Mouse (Mus musculus) heart, postnatal 25 days (tissue): Measurements from ENCODE around the gene Rem2. TPM values are rescaled to one million over a fixed set of nuclear protein-coding genes. Genes with fewer than 3 reads are reported as not detected.

ENCODE experiments used
- DNase-seq: peaks from one replicate; pipeline ENCODE4 v3.0.0; 2022; ENCODE audit warnings: low spot score
- intact Hi-C: fragments of 180-260 bp; cut with DNase I; formaldehyde crosslinking; loops from one replicate; pipeline ENCODE4 v1.15.1; 2025
- total RNA-seq, 2 experiments: library from RNA; stranded (reverse); gene quantifications; 2 replicates each; pipeline ENCODE4 v1.2.3; 2021

Gene Rem2
- total RNA-seq: not detected

DNA sequence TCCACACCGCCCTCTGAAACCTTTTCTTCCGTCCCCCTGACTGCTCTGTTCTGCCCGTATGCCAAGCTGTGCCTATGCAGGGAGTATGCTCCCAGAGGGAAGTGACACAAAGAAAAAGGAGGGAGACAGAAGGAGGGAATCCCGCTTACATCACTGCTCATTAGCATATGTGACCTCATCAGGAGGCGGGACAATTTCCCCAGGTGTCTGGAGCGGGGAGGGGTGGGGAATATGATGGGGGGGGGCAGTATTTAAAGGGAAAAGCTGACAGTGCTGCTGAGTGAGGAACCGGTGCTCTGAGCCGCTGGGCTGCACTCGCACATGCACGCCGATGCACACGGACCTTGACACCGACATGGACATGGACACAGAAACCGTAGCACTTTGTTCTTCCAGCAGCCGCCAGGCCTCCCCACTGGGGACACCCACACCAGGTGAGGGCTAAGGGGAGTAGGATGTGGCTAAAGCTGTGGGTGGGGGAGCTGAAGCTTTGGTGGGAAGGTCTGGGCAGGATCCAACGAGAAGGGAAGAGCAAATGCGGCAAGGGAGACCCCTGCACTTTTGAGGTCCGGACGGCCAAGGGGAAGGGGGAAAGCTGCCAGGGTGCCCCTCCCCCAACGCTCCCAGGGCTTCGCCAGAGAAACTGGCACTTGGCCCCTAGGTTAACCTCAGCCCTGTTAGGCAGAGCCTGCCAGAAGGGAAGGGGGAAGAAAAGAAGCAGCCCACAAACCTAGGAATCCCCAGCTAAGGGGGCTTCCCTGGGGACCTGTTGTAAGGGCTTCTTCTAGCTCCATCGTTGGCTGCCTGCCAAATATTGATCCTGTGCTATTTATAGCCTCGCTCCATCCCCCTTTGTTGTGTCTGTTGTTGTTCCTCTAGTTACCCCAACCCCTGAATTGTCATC lies at the start of gene Rem2:
Gene Rem2, plus strand, starts transcription at position 160 of the 904 bp plus-strand sequence.
- DNase-seq: no peak
- intact Hi-C loops: no loop called here

DNA sequence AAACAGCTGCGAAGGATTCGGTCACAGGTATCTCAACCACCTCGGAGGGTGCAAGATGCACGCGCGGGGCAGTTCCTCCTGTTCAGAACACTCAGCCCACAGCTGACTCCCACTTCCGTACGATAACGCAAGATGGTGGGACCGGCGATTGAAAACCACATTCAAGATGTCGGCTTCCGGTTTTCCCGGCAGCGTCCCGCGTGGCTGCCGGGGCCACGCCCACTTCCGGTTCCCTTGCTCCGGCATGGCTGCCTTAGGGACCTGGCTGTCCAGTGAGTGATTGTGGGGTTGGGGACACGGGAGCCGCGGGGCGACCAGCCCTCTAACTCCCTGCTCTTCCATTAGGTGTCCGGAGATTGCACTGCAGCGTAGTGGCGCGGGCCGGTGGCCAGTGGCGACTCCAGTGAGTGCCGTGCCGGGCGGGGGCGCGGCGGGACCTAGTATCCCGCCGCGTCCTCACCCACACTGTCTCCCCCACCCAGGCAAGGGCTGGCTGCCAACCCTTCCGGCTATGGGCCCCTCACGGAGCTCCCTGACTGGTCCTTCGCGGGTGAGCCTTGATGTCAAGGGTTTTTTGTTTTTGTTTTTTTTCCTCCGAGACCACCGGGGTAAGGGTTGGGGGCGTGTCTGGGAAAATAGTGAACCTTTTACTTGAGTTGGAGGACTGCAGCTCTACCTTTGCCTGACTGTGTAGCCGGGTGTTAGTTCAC lies 49.1 kb upstream of the Rem2 start, which contains the start of gene Mrpl52:
Gene Mrpl52, plus strand, starts transcription at position 221 of the 710 bp plus-strand sequence.
- DNase-seq: peak; percentile 85
- intact Hi-C loops: no loop called here

DNA sequence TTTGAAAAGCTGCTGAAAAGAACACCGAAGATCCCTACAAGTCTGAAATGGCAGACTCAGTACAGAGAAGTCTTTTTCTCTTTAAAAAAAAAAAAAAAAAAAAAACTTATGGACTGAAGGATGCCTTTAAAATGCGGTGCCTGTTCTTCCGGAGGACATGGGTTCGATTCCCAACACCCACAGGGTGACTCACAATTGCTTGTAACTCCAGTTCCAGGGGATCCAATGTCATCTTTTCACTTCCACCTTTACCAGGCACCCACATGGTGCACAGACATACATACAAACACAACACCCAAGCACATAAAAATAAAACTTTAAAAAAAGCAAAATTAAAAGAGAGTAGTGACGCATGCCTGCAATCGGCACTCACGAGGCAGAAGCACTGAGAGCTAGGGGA lies 48.2 kb upstream of the Rem2 start:
- DNase-seq: no peak
- intact Hi-C loops: no loop called here

DNA sequence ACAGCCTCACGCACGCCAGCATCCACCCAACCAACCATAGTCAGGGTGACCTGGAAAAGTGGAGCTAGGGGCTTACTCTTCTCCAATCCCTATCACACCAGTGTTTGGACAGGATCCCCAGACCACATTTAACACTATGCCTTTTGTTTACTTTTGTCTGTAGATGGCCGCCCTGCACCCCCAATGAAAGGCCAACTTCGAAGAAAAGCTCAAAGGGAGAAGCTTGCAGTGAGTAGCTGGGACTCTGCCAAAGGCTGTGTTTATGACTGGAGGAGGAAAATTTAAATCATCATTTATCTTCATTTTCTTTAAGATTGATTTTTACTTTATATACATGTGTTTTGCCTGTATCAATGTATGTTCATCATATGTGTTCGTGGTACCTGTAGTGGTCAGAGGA lies 47.5 kb upstream of the Rem2 start:
- intact Hi-C loops: no loop called here

DNA sequence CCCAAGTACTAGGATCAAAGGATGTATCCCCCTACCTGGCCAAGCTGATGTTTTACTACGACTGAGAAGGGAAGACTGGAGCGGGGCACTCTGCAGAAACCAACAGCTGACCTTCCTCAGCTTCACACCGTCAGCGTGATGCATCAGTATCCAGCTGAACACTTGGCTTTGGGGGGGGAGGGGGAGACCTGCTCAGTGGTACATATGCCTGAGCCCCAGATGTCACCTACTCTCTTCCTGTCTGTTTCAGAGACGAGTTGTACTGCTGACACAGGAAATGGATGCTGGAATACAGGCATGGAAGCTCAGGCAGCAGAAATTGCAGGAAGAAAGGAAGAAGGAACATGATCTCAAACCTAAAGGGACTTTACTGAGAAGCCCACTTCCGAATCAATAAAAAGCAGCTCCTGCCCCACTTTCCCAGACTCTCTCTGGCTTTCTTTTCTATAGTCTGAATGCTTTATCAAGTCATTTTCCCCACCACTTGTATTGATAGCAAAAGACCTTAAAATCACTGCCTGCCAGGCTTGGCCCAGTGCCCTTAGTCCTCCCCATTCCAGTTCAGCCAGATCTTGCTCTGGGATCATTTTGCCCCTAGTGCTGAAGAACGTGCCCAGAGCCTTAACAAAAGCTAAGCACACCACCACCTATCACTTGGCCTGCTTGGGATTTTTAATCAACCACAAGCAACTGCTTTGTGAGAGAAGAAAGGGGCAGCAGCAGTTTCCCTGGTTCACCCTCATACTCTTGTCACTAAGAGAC lies 46.4 kb upstream of the Rem2 start:
- intact Hi-C loops: no loop called here
- no peak for DNase-seq

More for the DNA sequence above, 47.5 kb upstream of the Rem2 start:
- no peak for DNase-seq

DNA sequence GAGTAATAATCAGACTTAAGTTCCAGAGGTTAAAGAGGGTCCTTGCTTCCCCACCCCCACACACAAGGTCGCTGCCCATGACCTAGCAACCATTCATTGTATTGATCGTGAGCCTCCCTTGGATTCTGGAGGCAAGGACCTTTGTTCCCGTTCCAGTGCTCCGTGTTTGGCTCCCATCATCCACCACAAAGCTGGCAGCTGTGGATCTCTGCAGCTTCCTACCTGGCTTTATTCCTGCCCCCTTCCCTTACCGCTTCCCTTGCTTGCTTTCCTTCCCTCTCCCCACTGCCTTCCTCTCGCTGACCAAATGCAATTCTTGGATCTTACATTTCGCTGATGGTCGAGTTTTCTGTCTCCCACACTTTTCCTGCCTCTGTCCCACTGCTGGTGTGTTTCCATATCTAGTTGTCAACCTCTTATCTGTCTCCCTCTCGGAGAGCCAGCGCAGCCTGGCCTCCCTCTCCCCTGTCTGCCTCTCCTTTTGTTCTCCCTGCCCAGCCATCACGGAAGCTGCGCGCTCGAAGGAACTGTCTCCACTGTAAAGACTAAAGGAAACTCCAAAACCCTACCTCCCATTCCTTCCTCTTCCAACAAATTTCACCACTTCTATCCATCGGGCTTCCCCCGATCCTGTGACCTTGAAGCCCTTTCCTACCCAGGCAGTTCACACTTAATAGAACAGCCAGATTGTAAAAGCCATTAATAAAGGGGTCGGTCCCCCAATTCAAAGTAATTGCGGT lies 45.3 kb upstream of the Rem2 start:
- intact Hi-C loops: no loop called here
- no peak for DNase-seq

DNA sequence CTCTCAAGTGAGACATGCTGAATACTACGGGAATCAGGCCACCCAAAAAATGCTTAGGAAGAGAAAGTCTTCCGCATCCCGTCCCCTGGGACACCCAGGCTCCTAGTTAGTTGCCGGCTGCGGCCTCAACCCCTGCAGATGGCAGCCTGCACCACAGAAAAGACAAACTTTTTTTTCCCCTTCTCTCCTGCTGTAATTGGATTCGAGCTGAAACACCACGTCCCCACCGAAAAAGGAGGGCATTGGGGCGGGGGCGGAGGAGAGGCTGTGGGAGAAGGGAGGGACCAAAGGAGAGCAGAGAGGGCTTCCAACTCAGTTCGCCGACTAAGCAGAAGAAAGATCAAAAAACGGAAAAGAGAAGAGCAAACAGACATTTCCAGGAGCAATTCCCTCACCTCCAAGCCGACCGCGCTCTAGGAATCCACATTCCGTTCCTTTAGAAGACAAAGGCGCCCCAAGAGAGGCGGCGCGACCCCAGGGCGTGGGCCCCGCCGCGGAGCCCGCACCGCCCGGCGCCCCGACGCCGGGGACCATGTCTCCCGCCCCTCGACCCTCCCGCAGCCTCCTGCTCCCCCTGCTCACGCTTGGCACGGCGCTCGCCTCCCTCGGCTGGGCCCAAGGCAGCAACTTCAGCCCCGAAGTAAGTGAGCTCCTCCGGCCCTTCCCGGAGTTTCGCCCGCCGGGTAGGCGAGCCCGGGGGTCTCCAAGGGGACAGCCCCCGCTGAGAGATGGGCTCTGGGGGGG lies 44.4 kb upstream of the Rem2 start, which contains the start of gene Mmp14:
Gene Mmp14, plus strand, starts transcription at position 279 of the 744 bp plus-strand sequence.
- DNase-seq: peak; percentile 57
- intact Hi-C loops: no loop called here

DNA sequence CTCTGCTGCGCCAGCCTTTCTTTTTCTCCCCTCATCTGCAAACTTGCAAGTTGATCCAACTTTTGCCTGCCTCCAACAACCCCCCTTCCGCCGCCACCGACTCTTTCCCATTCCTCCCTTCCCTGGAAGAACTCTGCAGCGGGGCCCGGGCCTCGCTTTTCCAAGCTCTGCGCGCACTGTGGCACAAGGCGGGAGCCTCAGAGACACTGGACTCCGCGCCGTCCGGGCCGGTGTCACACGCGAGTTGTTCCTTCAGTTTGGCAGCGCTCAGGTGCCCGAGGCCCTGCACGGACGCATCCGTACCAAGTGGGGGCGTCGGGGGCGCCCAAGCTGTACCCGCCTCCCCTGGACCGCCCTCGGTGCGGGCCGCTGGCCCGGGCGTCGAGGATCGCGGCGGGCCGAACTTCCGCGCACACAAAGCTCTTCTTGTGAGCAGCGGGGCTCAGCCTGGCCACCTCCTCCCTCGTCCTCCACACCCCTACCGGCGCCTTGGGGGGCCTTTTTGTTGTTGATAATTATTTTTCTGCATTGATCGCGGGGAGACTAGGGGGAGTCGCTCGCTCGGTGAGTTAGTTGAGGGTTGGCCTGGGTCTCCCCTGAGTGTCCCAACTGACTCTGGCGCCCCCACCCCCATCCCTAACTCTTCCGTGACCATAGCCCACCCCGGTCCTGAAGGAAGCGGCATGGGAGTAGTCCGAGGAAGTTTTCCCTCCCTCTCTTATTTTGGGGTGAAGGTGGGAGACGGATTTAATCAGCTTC lies 43.6 kb upstream of the Rem2 start:
- intact Hi-C loops: no loop called here
- no peak for DNase-seq

DNA sequence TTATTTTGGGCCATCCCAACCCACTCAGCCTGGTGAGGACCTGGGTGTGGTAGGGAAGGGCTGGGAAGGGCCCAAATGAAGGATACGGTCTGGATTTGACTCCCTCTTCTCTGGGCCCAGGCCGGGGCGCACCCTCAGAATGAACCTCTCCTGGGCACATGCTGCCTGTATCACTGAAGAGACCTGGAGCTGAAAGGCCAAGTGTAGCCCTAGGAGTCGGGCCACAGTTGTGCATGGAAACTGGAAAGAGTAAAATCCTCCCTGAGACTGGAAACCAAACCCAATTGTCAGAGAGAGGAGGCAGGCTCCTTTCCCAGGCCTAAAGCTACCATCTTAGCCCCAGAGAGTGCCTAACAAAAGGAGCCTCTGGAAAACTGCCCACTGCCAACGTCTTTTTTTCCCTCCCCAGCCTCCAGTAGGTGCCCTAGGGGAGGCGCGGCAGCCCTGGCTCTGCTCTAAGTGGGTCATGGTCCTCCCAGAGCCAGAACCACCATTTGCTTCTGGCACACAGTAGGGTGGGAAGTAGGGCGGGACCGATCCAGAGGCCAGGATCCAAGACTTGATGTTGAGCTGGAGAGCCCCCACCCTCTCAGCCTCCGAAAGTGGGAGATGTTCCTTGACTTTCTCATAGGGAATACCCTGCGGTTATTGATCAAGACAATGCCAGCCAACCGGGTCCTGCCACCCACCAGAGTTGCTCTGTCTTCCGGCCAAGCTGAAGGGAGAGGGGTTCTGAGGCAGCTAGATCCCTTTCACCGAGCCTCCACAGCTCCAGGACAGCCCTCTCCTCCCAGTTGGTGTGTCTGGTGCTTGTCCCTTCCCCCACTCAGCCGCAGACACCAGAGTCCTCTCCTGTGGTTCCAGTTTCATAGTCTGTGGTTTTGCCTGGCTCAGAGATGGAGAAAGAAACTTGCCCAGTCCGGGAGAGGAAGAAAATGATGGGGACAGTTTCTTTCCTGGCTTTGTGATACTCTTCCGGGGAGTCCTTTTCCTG lies 42.8 kb upstream of the Rem2 start:
- DNase-seq: no peak
- intact Hi-C loops: no loop called here

DNA sequence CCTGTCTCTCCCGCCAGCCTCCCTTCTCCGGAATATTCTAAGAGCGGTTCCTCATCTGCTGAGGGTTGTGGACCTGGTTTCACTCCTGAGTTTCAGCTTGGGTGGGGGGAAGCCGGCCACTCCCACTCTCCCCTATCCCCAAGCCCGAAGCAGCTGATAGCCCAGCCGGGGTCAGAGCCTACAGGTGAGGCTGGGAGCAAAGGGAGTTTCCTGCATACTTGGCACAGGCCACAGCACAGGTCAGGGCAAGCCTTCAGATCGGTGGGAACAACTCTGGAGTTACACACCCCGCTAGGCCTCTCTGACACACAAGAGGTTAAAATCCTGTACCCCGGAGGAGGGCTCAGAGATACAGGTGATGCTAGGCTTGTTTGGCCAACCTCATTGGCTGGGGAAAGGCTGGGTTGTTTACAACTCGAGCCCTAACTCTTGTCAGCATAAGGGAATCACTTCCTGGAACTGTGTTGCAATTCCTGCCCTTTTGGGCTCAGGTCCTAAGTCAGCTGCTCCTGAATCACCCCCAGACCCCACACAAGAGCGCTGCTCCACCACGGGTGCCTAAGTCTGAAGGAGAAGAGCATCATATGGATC lies 41.9 kb upstream of the Rem2 start:
- intact Hi-C loops: no loop called here
- no peak for DNase-seq

DNA sequence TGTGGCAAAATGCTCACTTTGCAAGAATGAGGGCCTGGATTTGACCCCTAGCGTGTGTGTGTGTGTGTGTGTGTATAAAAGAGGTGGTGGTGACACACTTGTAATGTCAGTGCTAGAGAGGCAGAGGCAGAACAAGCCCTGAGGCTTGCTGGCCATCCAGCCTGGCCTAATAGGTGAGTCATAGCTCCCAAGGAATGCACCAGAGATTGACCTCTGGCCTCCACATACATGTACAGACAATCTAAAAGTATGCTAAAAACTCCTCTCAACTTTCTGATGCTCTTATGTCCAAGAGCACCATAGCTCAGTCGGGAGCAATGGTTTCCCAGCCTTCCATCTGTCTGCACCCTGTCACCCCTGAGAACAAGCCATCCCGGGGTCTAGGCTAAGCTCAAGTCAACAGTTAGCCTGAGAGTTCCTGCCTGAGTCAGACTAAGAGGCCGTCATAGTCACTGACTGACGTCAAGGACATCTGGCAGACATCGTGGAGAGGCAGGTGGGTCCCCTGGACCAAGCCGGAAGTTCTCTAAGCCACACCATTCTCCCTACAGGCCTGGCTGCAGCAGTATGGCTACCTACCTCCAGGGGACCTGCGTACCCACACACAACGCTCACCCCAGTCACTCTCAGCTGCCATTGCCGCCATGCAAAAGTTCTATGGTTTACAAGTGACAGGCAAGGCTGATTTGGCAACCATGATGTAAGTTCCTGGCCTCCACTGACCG lies 40.5 kb upstream of the Rem2 start:
- DNase-seq: no peak
- intact Hi-C loops: no loop called here

DNA sequence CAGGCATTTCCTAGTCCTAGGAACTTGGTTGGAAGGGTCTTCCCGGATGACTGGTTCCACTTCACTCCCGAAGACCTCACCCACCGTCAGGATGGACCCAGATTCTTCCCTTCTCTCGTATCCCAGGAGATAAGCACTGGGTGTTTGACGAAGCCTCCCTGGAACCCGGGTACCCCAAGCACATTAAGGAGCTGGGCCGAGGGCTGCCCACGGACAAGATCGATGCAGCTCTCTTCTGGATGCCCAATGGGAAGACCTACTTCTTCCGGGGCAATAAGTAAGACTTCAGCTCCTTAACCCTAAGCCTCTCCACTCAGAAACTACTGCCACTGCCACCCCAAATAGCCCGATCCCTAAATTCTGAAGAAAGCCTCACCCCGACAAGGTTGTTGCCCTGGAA lies 36.7 kb upstream of the Rem2 start:
- DNase-seq: no peak
- intact Hi-C loops: no loop called here

DNA sequence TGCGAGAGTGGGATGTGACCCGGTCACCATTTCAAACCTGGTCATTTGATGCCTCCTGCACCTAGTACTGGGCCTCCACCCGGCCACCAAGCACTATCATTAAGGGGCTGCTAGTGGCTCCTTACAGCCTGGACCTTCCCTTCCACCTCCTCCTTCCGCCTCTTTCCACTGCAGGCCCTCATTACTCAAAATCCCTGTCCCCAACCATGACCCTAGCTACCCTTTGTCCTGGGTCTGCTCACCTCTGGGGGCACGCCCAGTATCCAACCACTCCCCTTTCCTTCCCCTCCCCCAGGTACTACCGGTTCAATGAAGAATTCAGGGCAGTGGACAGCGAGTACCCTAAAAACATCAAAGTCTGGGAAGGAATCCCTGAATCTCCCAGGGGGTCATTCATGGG lies 36.3 kb upstream of the Rem2 start:
- DNase-seq: no peak
- intact Hi-C loops: loop anchor here (10.0 kb wide), 1 partner anchor 375 kb away; no protein-coding TSS in a partner anchor

DNA sequence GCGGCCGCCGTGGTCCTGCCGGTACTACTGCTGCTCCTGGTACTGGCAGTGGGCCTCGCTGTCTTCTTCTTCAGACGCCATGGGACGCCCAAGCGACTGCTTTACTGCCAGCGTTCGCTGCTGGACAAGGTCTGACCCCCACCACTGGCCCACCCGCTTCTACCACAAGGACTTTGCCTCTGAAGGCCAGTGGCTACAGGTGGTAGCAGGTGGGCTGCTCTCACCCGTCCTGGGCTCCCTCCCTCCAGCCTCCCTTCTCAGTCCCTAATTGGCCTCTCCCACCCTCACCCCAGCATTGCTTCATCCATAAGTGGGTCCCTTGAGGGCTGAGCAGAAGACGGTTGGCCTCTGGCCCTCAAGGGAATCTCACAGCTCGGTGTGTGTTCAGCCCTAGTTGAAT lies 35.4 kb upstream of the Rem2 start:
- DNase-seq: no peak
- intact Hi-C loops: loop anchor here (10.0 kb wide), 1 partner anchor 376 kb away; no protein-coding TSS in a partner anchor

DNA sequence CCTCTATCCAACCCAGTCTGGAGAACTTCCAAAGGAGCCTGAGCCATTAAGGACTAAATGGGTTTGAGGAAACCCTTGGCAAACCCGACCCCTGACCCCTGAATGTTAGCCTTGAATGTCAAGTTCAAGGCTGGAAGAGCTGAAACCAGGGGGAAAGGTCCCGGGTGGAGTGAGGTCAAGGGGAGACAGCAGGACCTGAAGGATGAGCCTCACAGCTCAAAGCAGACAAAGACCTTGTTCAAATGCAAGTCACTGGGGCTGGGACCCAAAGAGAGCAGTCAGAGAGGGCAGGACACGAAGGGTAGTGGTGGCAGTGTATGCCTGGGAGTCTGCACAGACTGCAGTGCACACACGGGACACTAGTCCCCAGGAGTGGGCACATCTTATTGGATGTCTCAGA lies 34.5 kb upstream of the Rem2 start:
- intact Hi-C loops: loop anchor here (10.0 kb wide), 1 partner anchor 377 kb away; no protein-coding TSS in a partner anchor
- DNase-seq: no peak

DNA sequence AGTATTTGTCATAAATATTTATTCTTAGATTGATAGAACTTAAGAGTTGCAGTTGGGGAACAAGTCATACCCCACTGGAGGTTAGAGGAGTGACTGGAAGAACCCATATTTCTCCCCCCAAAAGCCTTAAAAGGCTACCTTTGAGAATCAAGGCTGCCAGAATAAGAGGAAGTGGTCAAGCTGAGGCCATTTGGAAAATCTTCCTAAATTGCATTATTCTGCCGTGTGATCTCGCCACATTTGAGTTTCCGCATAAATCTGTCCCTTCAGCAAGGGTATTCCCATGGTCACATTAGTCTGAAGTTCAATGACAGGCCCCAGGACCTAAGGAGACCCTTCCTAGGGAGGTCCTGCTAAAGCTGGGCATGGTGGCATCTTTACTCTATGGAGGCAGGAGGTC lies 33.4 kb upstream of the Rem2 start:
- intact Hi-C loops: loop anchor here (10.0 kb wide), 1 partner anchor 378 kb away; no protein-coding TSS in a partner anchor
- no peak for DNase-seq
